Mouse (Mus musculus): ENCODE results near the gene Gm11444.

The Gm11444 gene

DNA sequence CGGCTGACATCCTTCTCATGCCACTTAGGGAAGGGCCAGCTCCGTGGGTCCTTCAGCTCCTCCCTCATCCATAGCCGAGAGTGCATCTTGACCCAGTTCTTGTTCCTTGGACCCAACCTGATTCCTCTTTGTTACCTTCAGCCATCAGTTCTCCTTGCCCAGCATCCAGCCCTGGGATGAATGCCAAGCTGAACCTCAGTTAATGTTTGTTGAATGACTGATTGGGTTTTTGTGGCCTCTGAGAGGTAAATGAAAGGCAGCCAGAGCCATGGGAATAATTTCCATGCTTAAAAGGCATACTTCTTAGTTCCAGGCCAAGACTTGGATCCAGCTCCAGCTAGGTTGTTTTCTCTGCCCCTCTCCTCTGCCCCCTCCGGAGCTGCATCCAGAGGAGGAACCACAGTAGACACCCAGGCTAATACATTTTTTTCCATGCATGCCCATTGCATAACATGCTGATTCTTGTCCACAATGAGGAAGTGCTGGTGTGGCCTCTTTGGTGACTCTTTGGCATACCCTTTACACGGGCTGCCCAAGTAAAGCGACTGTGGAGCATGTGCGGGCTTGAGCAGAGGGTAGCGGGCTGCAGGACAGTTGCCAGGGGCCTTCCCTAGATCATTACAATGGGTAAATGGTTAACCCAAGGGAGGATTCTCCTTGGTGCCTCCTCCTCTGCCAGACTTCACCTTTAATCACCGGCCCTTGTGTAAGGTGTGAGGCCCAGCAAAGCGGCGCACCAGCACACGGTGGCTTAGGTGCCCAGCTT is 37.7 kb downstream of the Gm11444 start:
- no peak for DNase-seq (ENCODE audit: low spot score)

DNA sequence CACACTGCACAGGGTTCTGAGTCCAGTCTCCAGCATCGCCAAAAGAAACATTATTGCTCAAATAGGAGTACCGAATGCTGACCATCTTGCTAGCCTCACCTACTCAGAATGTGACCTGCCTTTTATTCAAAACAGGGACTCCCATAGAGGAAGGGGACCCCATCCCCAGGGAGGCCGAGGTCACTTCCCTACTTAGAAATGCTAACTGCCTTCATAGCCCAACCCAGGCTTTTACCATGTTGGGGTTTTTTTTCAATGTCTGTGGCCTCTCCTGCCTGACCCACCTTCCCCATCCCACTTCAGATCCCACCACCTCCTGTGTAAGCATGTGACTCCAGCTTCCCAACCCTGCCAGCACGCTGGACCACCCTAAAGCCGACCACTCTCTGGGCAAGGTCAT is 38.5 kb downstream of the Gm11444 start:
- no peak for DNase-seq (ENCODE audit: low spot score)

DNA sequence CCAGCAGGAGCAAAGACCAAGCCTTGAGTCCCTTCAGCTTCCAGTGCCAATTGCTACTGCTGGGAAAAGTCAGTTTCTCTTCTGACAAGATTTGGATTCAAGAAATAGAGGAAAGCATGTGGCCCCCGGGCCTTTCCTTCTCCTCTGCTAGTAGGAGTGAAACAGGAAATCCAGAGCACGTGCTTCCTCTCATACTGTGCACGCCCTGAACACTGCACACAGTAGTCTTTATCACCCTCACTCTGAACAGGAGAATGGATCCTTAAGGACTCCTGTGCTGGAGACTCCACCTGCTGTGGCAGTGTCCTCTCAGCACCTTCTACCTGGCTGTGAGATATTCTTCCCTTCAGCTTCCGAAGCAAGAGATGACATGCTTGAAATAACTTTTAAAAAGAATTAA is 38.9 kb downstream of the Gm11444 start:
- no peak for DNase-seq (ENCODE audit: low spot score)

DNA sequence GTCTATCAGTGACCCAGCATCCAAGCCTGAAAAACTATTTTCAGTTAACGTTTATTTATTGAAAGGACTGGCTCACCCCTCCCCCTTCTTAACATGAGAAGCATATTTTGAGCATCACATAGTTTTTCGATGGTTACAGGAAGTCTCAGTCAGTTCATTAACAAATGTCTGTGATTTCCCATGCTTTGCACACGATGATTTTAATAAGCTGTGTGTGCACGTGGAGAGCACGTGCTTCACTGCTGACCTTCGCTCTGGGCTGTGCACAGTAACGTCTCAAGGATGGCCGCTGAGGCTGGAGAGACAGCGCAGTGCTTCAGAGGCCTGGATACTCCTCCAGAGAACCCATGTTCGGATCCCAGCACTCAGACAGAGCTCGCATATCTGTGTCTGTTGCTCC is 42.8 kb downstream of the Gm11444 start:
- no peak for DNase-seq (ENCODE audit: low spot score)

GRCm38 (mm10) chr11:85805779-85806178 is 44.4 kb downstream of the Gm11444 start:
- DNase-seq (ENCODE audit: low spot score): no peak

- DNase-seq (ENCODE audit: low spot score): no peak
These were observed 46.1 kb downstream of the Gm11444 start for GRCm38 (mm10) chr11:85804048-85804447.

DNA sequence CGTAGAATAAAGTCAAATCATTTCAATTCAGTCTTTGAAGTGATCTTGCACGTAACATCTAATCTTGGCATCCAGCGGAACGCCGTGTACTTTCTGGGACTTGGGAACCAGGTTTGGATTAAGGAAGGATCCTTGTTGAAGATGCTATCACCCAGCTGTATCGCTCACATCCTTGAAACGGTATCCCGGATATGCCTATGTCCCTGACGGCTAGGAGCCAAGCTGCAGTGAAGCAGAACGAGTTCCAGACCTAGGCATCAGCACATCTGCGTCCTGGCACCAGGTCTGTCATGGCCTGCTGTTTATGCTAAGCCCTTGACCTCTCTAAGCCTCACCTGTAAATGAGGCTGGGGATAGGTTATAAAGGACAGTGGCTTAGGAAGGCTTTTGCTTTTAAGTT is 49.8 kb downstream of the Gm11444 start:
- no peak for DNase-seq (ENCODE audit: low spot score)

DNA sequence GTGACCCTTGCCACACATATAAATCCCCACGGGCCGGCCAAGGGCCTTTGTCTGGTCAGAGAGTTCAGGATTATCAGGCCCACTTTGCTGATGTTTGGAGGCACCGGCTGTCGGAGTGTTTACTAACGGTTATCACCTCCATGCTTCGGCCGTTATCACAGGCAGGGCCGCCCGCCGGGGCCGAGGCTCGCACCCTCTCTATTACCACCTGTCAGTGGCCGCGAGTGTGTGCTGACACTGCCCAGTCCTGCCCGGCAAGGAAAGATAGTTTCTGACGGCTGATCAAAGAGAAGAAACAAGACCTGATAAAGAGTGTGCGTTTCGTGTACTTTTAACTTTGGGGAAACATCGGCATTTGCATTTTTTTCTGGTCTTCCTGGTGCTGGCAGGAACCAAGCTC is 50.3 kb downstream of the Gm11444 start:
- no peak for DNase-seq (ENCODE audit: low spot score)

DNA sequence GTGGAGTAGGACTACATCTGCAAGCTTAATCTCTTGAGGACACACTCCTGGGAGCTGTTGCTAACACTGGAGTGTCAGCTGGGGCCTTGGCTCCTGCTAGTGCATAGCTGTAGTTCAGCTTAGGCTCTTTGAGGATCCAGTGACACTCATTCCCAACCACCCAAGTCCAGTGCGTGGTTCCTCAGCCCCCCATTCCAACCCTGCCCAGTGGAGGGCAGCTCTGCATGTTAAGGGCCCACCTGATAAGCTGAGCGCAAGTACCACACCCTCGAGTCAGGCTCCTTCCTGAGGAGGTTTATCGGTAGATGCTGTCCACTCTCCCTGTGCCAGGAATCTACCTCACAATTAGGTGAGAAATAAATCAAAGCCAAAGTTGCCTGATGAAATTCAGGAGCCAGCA is 50.7 kb downstream of the Gm11444 start:
- DNase-seq (ENCODE audit: low spot score): no peak
